Mouse (Mus musculus) hindlimb bud, embryonic 11.5 days (tissue): ENCODE data around the gene Srsf3.

Source experiments
- DNase-seq: peaks from one replicate; pipeline ENCODE4 v3.0.0-alpha.2; 2012; ENCODE audit warnings: low read depth, low spot score; ENCODE audit errors: extremely low spot score

The Srsf3 gene

GRCm38 (mm10) chr17:29084656-29085055 lies 52.2 kb downstream of the Srsf3 start:
- no peak for DNase-seq

- DNase-seq, result no peak
Observed at GRCm38 (mm10) chr17:29085266-29085665, 52.8 kb downstream of the Srsf3 start.

- DNase-seq, result no peak
Observed at GRCm38 (mm10) chr17:29086916-29087315, 54.5 kb downstream of the Srsf3 start.

GRCm38 (mm10) chr17:29090776-29091175 lies 58.3 kb downstream of the Srsf3 start, which contains the start of gene Cdkn1a:
Gene Cdkn1a (plus strand): TSS chr17:29090976.
- no peak for DNase-seq

- DNase-seq, result no peak
Observed at GRCm38 (mm10) chr17:29091348-29091944, 59.0 kb downstream of the Srsf3 start.

- no peak for DNase-seq
Observed at GRCm38 (mm10) chr17:29092497-29092896, 60.1 kb downstream of the Srsf3 start.
